Mouse (Mus musculus): ENCODE data around the gene Tsks.

DNA sequence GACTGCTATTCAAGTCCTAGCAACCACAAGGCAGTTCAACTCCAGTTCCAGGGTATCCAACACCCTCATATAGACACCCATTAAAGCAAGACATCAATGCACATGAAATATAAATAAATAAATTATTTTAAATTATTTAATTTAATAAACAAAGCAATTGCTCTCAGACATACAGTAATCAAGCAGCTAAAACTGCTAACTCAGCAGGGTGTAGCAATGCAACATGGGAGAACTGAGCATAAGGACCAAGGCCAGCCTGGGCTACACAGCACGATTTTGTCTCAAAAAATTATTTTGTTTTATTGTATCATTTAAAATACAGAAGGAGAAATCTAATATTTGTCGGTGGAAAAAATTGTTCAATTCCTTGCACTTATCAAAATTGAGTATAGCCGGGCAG lies 48.8 kb upstream of the Tsks start:
- no peak for TF ChIP-seq CTCF (conservative IDR thresholded peaks at IDR 0.05; ENCODE audit: low read length)
- TF ChIP-seq NANOG (IDR thresholded peaks at IDR 0.05; ENCODE audit: borderline replicate concordance, low read length) = no peak
- TF ChIP-seq POU5F1 (IDR thresholded peaks at IDR 0.05; ENCODE audit: borderline replicate concordance, low read length) = no peak

All from E14TG2a.4 (cell line).